Mouse (Mus musculus) layer of hippocampus, adult 2 months (tissue): ENCODE measurements around the gene Ifih1. TPM values are rescaled to one million over a fixed set of nuclear protein-coding genes. Genes with fewer than 3 reads are reported as not detected.
A peak's percentile ranks its signal among the peaks of the same experiment; 100 is the strongest.

ENCODE experiments used
- DNase-seq, 2 experiments: peaks; one replicate each; pipeline ENCODE4 v3.0.0; 2022; ENCODE audit warnings: low spot score in 2 of 2
- H3K27ac ChIP-seq: fragments of 200-600 bp; 2 replicates; pipeline ENCODE4 v1.8.1; 2022
- H3K4me3 ChIP-seq: fragments of 200-600 bp; 2 replicates; pipeline ENCODE4 v1.8.1; 2022; ENCODE audit warnings: mild to moderate bottlenecking
- CTCF ChIP-seq: fragments of 200-600 bp; conservative IDR thresholded peaks from 2 replicates; pipeline ENCODE4 v1.8.1; 2022; ENCODE audit warnings: antibody characterized with exemption, mild to moderate bottlenecking, moderate library complexity
- total RNA-seq, 2 experiments: library from RNA; stranded (reverse); gene quantifications; 2 replicates each; pipeline ENCODE4 v1.2.3; 2021

The Ifih1 gene
- total RNA-seq, 2 experiments from 2014 or later, result 1.8 to 2.0 TPM

GRCm38 (mm10) chr2:62619679-62620078 lies 26.4 kb downstream of the Ifih1 start:
- H3K27ac ChIP-seq, result no peak overlapping the region
- TF ChIP-seq CTCF, result no peak
- DNase-seq, result no peak

GRCm38 (mm10) chr2:62618934-62619341 lies 27.1 kb downstream of the Ifih1 start:
- TF ChIP-seq CTCF, result no peak
- DNase-seq, result no peak
- no peak overlapping the region for H3K27ac ChIP-seq
- no peak overlapping the region for H3K4me3 ChIP-seq

More at GRCm38 (mm10) chr2:62619679-62620078, 26.4 kb downstream of the Ifih1 start:
- H3K4me3 ChIP-seq, result no peak overlapping the region

DNA sequence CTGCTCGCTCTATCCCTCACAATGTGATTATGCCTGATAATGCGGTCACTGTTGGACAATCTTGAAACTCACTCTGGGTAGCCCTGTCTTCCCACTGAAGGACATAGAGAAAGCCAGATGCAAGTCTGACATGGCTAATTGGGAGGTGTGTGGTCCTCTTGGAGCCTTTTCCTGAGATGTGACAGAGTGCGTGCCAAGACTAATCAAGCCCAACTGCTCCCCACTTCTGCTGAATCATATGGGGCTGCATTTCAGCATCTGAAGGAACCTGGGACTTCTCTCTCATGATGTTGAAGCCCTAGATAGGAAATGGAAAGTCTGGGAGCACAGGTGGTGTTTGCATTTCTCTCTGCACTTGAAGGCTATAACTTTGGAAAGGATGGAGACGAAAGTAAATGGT lies 32.9 kb downstream of the Ifih1 start:
- DNase-seq, result no peak
- no peak for TF ChIP-seq CTCF
- Histone ChIP-seq H3K4me3 (no peak overlapping the region), H3K27ac (no peak overlapping the region)

GRCm38 (mm10) chr2:62606205-62606604 lies 39.9 kb downstream of the Ifih1 start:
- Histone ChIP-seq H3K4me3 (no peak overlapping the region), H3K27ac (no peak overlapping the region)
- no peak for DNase-seq
- no peak for TF ChIP-seq CTCF

- no peak for TF ChIP-seq CTCF
- no peak overlapping the region for H3K4me3 ChIP-seq
- no peak for DNase-seq
- H3K27ac ChIP-seq, result no peak overlapping the region
These were observed 42.5 kb downstream of the Ifih1 start for GRCm38 (mm10) chr2:62603530-62603929.

DNA sequence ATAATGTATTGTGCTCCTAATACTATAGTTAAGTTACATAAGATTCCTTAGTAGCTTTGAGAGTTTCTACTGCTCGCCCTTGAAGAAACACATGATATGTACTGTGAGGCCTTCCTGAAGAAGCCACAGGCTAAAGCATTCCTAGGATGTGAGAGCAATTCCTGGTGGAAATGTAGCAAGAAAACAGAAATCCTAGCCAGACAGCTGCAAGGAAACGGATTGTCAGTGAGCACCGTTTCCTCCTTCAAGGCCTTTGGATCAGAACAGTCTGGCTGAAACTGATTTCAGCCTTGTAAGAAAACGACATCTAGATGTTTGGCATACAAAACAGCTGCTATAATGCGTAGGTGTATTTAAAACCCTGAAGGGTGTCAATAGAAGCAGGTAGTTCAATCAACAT lies 49.5 kb downstream of the Ifih1 start:
- DNase-seq, result no peak
- no peak for TF ChIP-seq CTCF
- no peak overlapping the region for H3K4me3 ChIP-seq
- H3K27ac ChIP-seq, result no peak overlapping the region

DNA sequence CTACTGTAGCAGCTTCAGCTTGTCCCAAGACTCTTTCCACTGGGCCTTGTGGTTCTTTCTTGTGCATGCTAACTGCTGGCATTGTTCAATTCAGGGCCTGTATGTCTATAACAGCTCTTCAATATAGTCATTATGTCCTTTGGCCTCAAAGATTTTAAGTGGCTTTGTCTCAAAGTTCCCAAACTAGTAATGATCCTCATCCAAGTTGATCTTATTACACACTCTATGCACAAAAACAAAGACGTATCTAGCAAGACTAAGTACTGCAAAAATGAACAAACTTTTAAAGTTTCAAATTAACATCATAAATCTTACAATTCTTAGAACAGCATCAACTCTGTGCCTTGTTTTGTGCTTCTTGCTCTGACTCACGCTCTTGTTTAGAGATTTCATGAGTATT lies 51.6 kb downstream of the Ifih1 start:
- no peak for TF ChIP-seq CTCF
- no peak for DNase-seq
- Histone ChIP-seq H3K4me3 (no peak overlapping the region), H3K27ac (no peak overlapping the region)

DNA sequence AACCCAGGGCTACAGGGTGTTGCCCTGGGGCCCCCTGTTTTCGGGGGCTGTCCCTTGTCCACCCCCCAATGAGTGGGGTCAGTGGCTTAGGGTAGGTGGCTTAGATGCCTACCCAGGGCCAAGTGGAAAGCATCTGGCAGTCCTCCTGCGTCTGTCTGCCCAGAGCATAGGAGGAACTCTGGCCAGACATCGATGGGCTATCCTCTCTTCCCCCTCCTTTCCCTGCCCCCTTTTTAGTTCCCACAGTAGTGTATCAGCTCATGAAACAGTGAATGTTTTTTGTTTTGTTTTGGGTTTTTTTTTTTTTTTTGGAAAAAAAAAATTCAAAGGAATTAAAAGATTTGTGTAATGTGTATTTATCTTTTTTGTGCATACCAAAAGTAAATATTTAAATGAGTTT lies 54.5 kb downstream of the Ifih1 start:
- DNase-seq, result no peak
- no peak overlapping the region for H3K27ac ChIP-seq
- H3K4me3 ChIP-seq, result no peak overlapping the region
- TF ChIP-seq CTCF, result no peak

DNA sequence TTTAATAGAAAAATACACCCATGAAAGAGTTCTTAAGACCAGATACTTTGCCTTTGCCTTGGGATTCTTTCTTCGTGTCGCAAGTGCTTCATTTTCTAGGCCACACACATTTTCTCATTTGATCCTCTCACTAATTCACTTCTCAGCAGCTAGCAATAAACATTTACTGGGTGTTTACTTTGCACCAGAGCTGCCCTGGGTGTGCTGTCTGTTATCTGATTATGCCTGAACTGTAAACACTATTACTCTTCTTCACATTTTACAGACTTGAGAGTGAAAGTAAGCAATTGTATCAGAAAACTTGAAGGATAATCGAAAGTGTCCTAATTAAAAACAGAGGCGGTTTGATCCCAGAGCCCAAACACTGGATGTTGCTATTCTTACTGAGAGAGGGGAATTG lies 56.7 kb downstream of the Ifih1 start:
- no peak for TF ChIP-seq CTCF
- no peak overlapping the region for H3K4me3 ChIP-seq
- H3K27ac ChIP-seq, result no peak overlapping the region
- DNase-seq, result no peak

GRCm38 (mm10) chr2:62585769-62586168 lies 60.3 kb downstream of the Ifih1 start:
- Histone ChIP-seq H3K27ac (no peak overlapping the region), H3K4me3 (no peak overlapping the region)
- DNase-seq, result no peak
- TF ChIP-seq CTCF, result no peak

- H3K27ac ChIP-seq, result no peak overlapping the region
- no peak for DNase-seq
- H3K4me3 ChIP-seq, result no peak overlapping the region
- TF ChIP-seq CTCF, result no peak
These were observed 71.1 kb downstream of the Ifih1 start for GRCm38 (mm10) chr2:62574962-62575361.

GRCm38 (mm10) chr2:62574250-62574649 lies 71.8 kb downstream of the Ifih1 start:
- peak in 1 of 2 experiments; percentile 13 for DNase-seq
- no peak overlapping the region for H3K27ac ChIP-seq

GRCm38 (mm10) chr2:62573753-62574159 lies 72.3 kb downstream of the Ifih1 start, which contains the start of gene Fap:
Gene Fap, minus strand, starts transcription at chr2:62574075.
- Histone ChIP-seq H3K4me3 (no peak within 1 kb of the TSS; the same call in 1 of the 2 replicates), H3K27ac (0 out of 2 replicates have a peak within 1 kb of the TSS, but pooled peaks have one; percentile 2)
- no peak for DNase-seq
- no peak for TF ChIP-seq CTCF

More at GRCm38 (mm10) chr2:62574250-62574649, 71.8 kb downstream of the Ifih1 start:
- H3K4me3 ChIP-seq, result no peak overlapping the region
- no peak for TF ChIP-seq CTCF

DNA sequence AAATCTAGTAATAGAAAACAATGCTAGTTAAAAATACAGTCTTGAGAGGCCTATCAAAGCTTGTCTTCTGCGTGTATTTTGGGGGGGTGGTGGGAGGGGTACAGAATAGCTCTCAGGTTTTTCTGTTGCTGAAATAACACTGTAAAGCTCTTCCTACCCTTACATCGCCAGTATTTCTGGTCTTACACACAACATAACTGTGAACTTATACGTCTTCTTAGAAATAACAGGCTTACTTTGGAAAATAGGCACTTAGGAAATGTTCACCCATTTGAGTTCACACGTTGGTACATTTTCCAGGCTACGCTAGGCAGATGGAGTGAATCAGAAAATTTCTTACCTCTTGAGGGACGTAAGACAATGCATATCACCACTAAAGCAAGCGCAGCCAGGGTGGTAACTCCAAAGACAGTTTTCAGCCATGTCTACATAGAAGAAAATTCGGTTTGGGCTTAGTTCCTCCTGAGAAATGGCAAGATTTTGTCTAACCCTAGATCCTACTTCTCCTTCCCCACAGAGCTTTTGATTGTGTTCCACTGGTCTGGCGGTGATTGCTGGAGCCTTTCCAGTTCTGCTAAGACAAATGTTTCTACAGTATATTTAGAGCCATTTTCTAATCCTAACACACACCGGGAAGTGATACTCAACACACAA lies 72.8 kb downstream of the Ifih1 start:
- no peak for TF ChIP-seq CTCF
- no peak overlapping the region; the same call in 1 of the 2 replicates for H3K4me3 ChIP-seq
- DNase-seq, result no peak
- H3K27ac ChIP-seq, result 0 out of 2 replicates have a peak overlapping the region, but pooled peaks have one; percentile 2

GRCm38 (mm10) chr2:62564687-62565086 lies 81.4 kb downstream of the Ifih1 start:
- Histone ChIP-seq H3K4me3 (no peak overlapping the region), H3K27ac (no peak overlapping the region)
- no peak for DNase-seq
- TF ChIP-seq CTCF, result no peak
